Mouse (Mus musculus) erythroblast, embryonic 14.5 days (primary cell): ENCODE results near the gene Gm45713.
"Not testable (repeated sequence)": the region's sequence is repeated elsewhere in the genome, so short reads cannot be mapped to it uniquely, and the experiment has no call there.

ENCODE experiments used
- GATA1 ChIP-seq: IDR thresholded peaks from 2 replicates; pipeline ENCODE4 v1.6.1; 2012; ENCODE audit warnings: low read length, inconsistent platforms, mixed read lengths
- TAL1 ChIP-seq: IDR thresholded peaks from 3 replicates; pipeline ENCODE4 v1.6.1; 2012; ENCODE audit warnings: low read length, inconsistent platforms, mixed read lengths

GRCm38 (mm10) chr7:45110089-45110488 lies 25.9 kb downstream of the Gm45713 start:
- not testable (repeated sequence) for TF ChIP-seq TAL1, GATA1
